Mouse (Mus musculus) lung, postnatal 0 days (tissue): ENCODE results near the gene Aff3.

ENCODE experiments used
- CTCF ChIP-seq: IDR thresholded peaks from 2 replicates; pipeline ENCODE4 v1.5.1; 2016; ENCODE audit warnings: antibody characterized with exemption, mild to moderate bottlenecking
- EP300 ChIP-seq: IDR thresholded peaks from 2 replicates; pipeline ENCODE4 v1.6.1; 2016; ENCODE audit warnings: antibody characterized with exemption, mild to moderate bottlenecking, control low read depth

DNA sequence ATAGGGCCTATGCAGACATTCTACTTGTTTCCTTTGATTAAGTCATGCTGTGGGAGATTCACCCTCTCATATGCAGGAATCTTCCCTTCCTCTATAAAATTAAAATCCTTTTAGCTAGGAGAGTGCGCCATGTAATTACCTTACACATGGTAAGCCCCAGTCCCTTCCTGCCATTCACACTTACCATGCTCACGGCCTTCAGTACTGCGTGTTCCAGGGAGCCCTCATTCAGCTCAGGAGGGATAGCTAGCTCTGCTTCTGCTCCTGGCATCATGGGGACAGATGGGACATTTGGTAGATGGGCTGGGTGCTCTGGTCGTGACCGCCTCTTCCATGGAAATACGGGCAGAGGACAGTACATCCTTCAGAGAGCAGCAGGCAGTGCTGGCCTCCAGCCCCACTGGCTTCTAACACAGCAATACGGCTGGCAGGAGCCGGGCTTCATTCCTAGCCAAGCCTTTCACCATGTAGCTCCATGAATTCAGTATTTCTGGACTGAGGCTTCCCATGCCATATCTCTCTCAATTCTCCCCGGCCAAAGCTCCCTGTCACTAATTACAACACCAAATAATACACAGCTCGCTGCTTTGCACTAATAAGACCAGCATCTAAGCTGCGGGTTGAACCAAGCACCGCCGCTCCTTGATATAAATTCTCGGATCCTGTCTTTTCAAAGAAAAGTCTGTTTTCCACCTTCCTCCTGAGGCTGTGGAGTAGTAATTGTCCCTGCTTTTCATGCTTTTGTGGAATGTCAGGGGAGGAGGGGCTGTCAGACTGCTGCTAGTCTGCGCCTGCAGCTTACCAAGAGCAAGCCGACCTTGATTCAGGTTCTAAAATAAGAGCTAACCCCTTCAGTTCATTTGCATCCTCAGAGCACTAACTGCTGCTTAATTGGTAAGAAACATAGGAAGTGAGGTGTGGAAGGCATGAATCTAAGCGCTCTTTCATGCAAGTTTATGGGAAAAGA is 464.8 kb downstream of the Aff3 start:
- TF ChIP-seq CTCF (no peak), EP300 (no peak)
